Mouse (Mus musculus) CD4-positive helper T cell, adult 2 months (primary cell): ENCODE data around the gene Tdrd12.

Experiments
- DNase-seq: peaks from one replicate; pipeline ENCODE4 v3.0.0-alpha.2; 2012; ENCODE audit warnings: low read depth, missing footprints, low spot score

The Tdrd12 gene

DNA sequence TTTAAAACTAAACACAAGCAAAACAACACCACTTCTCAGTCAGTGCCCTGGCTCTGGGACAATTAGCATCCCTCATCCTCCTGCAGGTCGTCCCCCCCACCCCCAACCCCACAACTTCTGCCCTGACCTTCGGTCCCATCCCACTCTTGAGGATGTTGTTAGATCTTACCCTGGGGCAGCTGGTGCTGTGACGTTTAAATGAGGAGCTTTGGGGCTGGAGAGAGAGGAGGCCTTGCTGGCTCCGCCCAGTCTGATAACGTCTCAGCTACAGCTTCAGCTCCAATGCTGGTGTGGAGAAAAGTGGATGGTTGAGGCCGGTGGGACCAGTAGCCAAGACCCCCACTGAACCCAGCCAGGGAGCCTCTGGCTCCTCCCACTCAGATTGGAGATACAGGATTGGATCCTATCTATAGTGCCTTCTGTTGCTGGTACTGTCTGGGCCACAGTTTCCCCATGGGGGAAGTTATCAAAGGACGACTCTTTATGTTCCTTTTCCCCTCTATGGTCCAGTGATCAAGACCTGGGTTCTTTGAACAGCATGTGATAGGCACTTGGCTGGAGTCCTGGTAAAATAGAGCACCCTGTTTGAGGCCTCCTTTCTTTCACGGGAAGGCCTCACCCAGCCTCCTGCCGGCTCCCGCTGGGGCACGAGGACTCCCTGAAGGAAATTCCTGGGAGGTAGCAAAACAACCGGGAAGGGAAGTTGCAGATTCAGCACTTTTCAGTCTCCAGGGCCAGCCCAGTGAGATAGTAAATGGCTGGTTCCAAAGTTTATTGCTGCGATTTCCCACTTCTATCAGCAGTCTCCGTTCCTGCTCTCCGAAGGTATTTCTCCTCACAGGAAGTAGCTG is 89.3 kb downstream of the Tdrd12 start, which contains the start of gene Slc7a9:
Slc7a9 (plus strand) TSS at position 801 of the 851 bp plus-strand sequence.
- DNase-seq: no peak

GRCm38 (mm10) chr7:35447501-35447900 is 90.0 kb downstream of the Tdrd12 start:
- no peak for DNase-seq

DNA sequence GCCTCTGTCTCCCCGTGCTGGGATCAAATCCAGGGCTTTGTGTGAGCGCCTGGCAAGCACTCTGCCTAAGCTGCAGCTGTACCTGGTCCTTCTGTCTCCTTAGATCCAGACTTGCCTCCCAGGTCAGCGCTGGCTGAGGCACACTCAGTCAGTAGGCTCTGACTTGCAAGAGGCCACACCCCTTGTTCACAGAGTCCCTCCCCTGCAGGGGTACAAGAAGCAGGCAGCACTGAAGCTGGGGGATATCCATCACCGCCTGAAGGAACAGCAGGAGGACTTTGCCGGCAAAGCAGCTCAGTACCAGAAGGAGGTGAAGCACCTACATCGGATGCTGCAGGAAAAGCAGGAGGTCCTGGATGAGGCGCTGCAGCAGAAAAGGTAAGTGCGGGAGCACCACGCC is 102.3 kb downstream of the Tdrd12 start:
- no peak for DNase-seq

- no peak for DNase-seq
Observed at GRCm38 (mm10) chr7:35428146-35428545, 109.4 kb downstream of the Tdrd12 start.

GRCm38 (mm10) chr7:35423071-35423470 is 114.5 kb downstream of the Tdrd12 start:
- DNase-seq: no peak
